Mouse (Mus musculus) cerebellum, adult 8-10 months (tissue): ENCODE measurements around the gene Fam19a5.
A peak's percentile ranks its signal among the peaks of the same experiment; 100 is the strongest.

Experiments used
- DNase-seq: peaks from one replicate; pipeline ENCODE4 v3.0.0; 2022

Fam19a5 gene

DNA sequence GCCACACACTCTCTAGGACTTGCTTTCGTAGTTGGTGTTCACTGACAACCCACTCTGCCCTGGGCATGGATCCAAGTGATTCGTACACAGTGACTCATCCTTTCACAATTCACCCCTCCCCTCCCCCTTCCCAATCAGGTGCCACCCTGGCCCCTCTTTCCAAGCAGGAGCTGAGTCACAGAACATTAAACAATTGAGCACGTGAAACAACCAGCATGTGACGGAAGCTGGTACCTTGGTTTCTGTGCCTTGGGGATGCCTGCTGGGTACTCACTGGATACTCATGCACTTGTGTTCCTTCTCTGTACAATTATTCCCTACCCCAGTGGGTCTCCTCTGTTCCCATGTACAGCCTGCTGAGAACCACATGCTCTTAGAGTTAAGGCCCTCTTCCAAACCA, 53.0 kb downstream of the Fam19a5 start:
- DNase-seq = peak; percentile 58

DNA sequence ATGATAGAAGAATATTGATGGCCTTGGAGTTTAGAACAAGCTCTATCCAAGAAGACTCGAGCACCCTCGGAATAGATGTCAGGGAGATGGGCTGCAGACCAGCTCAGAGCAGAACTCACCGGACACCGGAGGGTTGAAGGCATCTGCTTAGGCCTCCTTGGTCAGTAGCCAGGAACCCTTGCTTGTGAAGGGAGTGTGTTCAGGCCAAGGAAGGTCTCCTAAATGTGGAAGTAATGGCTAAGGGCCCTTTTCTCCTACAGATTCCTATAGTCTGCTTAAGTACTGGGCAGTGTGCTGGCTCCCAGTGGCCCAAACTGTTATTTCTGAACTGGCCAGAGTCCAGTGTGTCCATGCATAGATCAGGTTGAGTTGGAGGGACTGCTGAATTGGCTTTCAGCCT, 53.7 kb downstream of the Fam19a5 start:
- DNase-seq = peak; percentile 22

DNA sequence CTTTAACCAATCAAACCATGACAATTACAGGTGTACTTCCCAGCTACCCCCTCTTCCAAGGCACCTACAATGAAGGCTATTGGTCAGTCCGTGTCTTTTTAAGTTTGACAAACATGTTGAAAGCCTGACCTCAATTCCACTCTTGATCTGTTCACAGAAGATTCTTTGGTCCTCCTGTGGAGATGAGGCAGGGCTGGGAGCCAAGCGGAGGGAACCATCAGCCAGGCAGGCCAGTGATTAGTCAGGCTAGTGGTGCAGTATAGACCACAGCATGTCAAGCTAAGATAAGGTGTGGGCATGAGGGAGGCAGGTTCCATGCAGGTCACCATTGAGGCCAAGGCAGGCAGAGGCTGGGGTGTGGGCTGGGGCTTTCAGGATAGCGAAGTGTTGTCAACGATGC, 54.5 kb downstream of the Fam19a5 start:
- peak; percentile 37 for DNase-seq

DNA sequence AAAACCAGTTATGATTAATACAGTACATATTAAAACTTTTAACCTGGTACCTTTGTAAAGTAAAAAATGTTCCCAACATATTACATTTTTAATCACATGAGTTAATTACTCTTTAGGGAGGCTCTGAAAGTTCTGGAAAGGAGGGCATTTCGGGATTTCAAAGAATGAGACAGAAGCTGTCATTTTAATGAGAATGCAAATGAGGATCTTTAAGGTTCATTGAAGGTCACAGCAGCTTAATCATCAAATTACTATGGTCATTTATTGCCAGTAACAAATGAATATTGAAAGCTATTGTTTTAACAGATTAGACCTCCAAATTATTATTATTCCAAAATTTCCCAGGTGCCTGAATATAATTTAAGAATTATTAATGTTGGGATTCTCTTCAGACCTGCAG, 59.2 kb downstream of the Fam19a5 start:
- no peak for DNase-seq

DNA sequence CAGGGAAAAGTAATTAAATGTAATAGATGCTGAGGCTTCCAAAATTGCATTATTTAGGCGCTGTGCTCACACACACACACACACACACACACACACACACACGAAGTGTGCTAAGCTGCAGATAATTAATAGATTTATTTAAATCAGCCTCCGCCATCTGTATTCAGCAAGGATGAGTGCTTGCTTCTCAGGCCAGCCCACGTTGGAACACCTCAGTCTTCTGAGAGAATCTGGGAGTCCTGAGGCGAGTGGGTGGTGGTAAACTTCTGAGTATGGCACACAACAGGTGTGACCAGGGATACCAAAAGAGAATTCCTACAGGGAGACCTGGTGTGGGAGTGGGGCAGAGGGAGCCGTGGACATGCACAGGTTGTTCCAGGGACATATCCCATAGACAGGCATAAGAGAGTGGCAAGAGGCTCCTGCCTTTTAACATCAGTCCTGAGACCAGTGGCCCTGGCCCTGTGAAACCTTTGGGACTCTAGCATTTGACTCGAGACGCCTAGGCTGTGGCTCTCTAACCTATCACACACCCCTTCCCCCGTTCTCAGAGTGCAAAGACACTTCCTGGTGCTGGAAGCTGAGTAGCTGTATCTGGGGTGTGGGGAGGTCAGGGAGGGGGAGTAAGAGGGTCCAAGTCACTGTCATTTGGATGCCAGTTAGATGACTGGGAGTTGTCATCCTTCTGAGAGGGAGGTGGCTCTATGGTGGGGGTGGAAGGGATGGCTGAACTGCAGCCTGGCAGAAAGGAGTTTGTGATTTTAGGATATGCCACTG, 61.6 kb downstream of the Fam19a5 start:
- DNase-seq = no peak

DNA sequence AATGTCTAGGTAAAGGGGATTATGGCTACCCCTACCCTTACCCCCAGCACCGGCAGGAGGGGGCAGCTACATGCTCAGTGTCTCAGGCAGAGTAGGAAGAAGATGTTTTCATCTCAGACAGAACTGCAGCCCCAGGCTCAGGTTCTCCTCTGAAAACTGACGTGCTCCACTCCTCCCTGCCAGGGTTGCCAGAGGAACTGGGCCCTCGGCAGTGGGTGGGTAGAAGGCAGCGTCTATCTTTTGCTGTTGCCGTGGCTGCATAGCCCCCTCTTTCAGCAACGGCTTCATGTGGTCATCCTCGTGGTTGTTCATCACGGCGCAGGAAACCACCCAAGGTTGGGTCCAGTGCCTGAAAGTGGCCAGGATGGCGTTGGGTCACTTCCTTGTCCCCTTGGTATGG, 62.6 kb downstream of the Fam19a5 start:
- DNase-seq = no peak

DNA sequence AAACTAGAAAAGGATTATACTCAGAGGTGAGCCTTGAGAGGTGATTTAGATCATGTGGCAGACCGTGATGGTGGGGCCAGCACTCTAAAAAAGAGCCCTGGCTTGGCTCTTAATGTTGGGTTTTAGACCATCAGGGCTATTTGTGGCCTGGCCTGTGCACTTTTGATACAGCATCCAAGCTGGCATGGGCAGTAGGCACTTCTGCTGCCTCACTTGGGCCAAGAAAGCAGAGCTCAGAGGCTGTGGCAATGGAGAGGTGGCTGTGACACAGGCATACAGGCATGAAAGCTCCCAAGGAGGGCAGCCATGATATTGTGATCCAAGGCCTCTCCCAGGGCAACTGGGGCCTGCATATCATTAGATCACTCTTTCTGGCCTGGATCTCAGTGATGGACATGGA, 65.1 kb downstream of the Fam19a5 start:
- no peak for DNase-seq

DNA sequence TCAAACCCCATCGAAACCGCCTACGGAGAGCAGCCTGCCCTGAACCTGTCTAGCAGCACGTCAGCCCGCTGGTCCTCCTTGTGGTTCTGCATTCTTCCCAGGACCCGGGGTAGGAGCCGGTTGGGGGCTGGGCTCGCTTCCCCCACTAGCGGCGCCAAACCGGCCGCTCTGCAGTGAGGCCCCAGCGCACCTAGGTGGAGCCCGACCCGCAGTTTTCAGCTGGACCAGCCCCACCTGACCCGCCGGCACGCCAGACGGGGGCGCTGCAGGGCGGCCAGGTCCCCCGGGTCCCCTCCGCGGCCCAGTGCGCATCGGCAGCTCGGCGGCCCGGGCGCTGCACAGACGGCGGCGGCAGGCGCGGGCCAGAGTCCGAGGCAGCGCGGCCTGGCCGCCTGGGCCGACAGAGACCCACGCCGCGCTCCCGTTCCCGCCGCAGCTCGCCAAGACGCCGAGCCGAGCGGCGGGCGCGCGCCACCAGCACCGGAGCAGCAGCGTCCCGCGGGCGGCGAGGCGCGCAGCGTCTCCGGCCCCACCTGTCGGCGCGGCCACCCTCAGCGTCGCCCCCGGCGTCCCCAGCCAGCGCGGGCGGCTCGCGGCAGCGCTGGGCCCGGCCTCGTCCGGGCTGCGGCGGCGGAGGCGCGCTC, 80.0 kb downstream of the Fam19a5 start:
- DNase-seq = peak; percentile 93

DNA sequence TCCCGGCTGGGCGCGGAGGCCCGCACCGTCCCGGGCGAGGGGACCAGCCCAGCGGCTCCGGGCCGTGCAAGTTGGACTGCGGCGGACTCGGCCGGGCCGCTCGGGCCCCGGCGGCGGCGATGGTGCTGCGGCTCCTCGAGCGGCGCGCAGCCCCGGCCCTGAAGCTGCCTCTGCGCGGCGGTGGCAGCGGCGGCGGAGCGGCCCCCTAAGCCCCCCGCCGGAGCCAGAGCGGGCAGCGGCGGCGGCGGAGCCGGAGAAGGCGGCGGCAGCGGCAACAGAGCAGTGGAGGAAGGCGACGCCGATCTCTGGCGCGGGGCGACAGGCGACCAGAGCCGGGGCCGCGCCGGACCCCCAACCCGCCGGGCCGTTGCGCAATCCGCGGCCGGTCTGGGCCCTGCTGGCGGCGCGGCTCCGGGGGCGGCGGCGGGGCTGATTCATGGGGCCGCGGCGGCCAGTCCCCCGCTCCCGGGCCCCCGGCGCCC, 80.6 kb downstream of the Fam19a5 start:
- no peak for DNase-seq

DNA sequence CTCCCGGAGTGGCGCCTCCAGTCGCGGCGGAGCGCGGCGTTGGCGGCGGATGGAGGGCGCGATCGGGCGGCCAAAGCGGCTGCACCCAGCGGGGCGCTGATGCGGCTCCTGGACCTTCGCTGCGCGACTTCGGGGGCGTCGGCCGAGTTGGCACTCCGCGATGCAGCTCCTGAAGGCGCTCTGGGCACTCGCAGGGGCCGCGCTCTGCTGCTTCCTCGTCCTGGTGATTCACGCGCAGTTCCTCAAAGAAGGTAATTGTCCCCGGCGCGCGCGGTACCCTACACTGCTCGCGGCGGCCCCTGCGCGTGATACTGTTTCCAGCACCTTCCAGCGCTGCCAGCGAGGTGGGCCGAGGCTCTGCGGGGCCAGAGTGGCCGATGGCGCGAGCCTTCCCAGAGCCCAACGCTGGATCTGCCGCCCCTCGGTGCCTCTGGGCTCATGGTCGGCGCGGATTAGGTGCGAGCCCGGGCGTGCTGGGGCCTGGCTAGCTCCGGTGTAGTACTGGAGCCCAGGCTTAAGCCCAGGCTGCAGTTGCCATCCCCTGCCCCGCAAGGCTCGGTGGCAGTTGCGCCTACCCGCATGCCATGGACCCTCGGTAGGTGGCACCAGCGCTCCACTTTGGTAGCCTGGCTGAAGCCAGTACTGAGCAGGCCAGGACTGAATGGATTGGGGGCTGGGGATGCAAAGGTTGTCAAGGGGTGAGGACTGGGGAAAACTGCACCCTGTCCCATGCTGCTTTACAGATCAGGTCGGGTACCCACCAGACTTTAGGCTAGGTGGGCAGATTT, 81.3 kb downstream of the Fam19a5 start:
- DNase-seq = peak; percentile 94

DNA sequence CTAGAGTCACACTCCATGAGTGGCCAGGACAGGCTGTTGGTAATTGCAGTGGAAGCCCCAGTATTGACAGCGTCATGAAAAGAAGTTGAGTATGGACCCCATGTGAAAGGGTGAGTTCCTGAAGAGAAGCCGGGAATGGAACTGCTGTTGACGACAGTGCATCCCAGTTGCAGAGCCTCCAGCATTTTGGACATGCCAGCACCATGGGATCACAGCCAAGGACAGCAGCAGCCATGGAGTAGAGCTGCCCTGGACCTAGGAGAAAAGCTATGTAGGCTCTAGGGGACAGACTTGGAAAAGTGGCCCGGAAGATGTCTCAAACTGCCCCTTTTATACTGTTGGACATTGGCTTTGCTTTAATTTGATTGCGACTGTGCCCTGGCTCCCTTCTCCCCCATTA, 91.2 kb downstream of the Fam19a5 start:
- no peak for DNase-seq

DNA sequence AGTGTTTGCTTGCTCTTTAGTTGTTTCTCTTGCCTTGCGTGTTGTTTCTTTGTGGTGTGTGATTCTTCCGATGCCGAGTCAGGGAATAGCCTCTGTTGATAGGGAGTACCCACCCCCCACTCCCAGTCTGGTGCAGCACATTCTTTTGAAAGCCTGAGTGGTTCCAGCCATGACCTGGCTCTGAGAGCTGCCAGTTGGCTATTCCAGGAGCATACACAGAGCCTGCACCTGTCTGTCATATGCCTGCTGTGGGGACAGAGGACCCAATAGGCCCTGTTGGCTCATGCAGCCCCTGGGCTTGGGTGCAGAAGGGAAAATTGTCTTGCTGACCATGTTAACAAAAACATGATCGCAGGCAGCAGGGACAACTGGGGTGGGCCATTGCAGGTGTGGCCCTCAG, 92.3 kb downstream of the Fam19a5 start:
- DNase-seq = no peak

DNA sequence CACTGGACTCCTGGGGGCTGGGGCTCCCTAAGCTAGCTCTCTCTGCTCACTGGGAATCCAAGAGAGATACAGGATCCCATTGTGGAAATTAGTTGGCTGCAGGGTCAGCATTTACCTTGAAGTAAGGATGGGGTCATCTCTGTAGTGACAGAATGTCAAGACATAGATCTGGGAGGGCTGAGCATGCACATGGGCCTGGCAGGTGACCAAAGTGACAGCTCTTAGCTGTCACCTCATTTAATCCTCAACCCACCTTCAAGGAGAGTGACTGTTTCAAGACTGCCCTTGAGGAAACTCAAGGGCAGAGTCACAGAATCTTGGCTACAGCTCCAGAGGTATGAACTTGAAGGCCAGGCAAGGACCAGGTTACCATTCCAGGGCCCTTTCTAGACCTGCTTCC, 93.1 kb downstream of the Fam19a5 start:
- no peak for DNase-seq

DNA sequence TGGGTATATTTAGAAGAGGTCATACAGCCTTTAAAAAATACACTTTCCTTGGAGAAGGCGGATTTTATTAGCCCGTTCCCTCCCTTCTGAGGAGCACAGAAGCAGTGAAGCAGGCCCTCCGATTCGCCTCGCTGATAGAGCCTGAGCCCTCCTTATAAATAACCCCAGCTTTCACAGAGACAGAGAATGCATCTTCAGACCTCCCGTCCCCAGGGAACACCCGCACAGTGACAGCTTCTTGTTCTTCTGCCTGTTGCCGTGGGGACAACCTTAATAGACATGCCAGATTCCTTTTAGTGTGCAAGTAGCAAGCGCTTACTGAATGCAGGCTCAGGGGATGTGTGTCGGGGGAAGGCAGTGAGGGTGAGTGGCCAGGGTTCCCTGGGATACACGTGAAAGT, 94.2 kb downstream of the Fam19a5 start:
- DNase-seq = no peak

DNA sequence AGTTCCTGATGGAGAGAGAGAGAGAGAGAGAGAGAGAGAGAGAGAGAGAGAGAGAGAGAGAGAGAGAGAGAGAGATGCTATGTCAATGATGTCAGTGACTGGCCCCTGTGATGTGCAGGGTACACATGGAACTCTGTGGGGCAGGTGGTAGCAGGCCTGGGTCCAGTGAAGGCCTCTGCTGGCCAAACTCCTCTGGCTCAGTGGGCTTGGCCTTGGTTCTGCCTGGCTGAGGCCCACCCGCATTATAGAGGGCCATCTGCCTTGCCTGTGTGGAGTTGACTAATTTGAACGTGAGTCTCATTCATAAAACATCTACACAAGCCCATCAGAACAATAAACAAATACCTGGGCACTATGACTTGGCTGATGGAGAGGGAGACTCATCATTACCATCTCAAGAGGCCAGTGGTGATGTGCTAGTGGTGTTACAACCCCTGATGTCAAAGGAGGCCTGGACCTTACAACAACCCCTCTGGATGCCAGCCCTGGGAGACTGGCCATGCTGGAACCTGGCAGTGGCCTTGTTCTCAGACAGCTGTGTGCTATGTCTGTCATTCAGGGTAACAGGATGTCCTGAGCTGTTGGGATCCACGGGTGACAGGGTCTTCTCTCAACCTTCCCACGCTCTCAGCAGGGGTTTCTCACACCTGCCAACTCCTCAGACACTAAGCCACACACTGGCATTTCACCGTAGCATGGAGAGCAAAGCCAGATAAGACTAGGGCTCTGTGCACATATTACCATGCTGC, 102.4 kb downstream of the Fam19a5 start:
- no peak for DNase-seq

DNA sequence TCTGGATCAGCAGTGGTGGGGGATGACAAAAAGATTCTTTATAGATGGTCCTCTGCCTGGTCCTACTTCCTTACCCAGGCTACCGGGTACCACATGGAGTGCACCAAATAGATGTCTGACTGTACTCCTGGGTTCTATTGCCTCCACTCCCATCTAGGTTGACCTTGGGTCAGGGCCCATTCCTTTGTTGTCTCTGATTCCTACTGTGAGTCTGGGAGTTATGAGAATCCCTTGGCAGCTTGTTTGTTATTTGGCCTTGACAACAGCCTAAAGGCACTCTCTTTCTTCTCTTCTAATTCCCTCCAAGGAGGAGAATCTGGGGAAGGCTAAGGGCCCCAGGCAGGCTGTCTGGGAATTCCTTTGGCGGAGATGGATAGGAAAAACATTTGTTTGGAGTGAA, 105.6 kb downstream of the Fam19a5 start:
- DNase-seq = no peak

DNA sequence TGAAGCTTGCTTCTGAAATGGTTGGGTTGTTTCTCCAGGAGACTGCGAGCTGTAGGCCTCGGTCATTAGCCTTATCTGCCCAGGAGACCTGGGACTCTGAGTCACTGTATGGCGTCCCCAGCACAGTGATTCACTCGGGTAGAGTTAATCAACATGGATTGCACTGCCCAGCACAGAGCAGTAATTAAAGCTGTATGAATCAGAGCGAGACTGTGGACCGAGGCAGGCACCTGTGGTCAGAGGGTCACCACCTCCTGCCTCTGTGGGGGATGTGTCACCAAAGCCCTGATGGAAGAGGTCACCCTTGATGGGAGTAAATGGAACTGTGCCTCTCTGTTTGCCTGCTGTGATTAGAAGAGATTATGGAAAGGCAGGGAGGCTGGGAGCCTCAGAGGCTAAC, 110.5 kb downstream of the Fam19a5 start:
- no peak for DNase-seq

DNA sequence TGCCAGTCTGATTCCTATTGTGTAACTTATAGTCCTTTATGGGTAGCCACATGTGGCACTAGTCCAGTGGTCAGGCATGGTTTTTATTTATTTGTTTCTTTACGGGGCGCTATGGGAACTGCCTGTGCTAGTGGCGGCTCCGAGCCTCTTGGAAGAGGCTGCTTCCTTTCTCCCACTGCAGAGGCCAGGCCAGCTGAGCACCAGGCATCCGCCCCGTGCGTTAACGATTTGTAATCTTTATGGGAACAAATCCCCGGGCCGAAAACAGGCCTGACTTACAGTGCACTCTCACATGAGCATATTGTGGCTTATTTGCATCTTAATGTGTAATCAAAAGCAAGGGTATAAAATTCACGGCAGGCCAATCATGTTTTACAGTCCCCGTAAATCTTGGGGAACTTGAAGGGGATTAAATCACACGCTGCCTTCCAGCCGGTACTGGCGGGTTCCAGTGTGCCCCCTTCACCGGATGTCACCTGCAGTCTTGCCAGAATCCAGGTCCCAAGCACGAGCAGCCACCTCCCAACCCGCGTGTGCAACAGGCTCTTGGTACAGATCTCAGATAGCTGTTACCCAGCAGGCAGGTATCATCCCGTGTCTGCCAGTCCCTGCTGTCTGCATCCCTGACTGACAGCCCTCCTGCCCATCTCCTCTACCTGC, 112.5 kb downstream of the Fam19a5 start:
- no peak for DNase-seq

DNA sequence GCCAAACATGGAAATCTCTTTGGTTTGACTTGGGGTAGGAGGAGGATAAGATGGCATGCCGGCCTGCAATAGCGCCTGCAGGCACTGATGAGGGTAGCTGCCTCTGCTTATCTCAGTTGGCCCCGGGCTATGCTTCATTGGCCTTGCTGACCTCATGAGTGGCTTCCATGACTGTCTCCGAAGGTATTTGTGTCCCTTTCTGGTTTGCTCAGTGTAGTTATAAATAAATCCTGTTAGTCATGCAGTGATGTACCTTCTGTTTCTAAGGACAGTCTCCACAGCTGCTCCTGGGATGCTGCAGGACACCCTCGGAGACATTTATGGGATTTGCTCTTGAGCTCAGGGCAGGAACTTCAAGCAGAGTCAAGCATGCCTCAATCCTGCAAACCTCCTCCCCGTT, 115.6 kb downstream of the Fam19a5 start:
- no peak for DNase-seq

DNA sequence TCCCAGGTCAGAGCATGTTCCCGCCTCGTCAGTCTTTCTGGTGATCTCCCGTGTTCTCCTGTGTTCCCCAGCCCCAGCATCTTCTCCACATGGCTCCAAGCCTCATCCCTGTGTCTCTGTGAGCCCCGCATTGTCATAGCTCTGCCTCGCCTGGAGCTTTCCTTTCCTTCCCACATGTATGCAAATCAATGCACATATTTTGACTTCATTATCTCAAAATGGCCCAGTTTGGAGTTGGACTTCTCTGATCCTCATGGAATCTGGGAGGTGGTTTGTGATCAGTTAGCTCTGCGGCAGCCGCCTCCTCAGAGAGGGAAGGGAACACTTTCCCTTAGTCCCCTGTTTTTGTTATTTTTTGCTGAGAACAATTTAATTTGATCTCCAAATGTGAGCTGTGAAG, 117.9 kb downstream of the Fam19a5 start:
- DNase-seq = no peak

DNA sequence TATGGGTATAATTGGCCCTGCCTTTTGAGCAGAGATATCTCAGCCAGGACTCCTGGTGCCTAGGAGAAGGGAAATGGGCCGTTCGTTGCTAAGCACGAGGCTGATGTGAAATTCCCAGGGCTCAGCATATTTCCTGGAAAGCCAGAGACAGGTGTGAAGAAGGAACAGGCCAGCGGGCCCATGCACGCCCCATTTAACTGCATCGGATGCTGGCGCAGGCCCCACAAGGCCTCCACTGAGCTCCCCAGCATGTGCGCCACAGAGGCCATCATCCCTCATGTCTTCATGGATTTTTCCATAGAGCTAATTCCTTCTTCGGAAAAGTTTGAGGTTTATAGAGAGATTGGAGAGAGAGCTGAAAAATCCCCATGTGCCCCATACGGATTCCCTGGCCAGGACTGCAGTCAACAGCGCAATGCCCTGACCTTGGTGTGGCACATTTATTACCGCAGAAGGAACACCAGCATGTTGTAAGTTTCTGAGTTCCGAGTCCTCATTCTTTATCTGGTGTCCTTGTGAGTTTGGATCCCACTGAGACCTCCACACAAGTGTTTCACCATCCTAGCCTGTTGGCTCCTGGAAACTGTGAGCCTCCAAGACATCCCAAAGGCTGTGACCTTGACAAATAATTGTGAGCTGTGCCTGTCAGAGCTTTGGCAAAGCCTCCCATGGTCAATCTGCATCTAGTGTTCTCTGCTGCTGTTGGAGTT, 122.1 kb downstream of the Fam19a5 start:
- peak; percentile 51 for DNase-seq

DNA sequence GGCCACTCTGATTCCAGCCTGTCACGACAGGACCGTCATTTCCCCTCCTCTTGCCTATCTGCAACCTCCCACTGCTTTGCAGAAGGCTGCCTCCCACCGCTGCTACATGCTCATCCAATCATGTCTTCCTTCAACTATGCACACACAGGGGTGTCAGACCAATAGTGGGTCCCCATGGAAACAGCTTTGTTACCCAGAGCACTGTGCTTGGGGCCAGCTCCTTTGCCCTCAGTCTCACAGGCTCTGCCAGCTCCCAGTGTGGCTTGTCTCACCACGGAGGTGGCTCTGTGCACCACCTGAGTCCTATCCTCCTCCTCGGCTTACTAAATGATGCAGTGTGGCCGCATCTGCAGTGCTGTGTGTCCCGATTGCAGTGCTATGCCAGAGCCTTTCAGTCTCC, 123.3 kb downstream of the Fam19a5 start:
- no peak for DNase-seq
